Mouse (Mus musculus) urinary bladder, postnatal 36 days (tissue): Measurements from ENCODE around the gene Rarg.

ENCODE experiments used
- DNase-seq, 2 experiments: peaks; one replicate each; pipeline ENCODE4 v3.0.0; 2022; ENCODE audit warnings: low spot score in 2 of 2, mixed read lengths in 1 of 2

Gene Rarg

GRCm38 (mm10) chr15:102204674-102205505 lies 52.4 kb downstream of the Rarg start, which contains the start of gene Csad:
Gene Csad, minus strand, starts transcription at chr15:102204724.
- no peak for DNase-seq

DNA sequence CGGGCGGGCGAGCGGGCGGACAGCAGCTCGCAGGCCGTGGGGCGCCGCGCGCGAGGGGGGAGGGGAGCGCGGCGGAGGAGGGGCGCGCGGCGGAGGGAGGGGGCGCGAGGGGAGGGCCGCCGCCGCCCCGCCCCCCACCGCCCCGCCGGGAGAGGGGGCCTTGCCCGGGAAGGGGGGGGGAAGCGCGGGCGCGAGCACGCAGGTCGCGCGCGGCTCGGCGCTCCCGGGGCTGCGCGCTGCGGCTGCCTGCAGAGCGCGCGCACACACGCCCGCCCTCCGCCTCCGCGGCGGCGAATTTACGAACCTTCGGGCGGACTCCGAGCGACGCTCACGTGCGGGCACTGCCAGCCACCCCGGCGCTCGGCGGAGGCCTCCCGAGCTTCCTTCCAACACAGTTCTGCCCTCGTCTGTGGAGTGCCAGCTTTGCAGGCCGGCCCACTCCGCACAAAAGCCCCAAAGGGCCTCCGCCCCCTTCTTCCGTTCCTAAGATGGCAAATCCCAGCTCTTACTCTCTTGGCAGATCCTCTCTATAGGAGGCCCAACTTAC lies 53.4 kb downstream of the Rarg start:
- peak; percentile 50 to 63 for DNase-seq

DNA sequence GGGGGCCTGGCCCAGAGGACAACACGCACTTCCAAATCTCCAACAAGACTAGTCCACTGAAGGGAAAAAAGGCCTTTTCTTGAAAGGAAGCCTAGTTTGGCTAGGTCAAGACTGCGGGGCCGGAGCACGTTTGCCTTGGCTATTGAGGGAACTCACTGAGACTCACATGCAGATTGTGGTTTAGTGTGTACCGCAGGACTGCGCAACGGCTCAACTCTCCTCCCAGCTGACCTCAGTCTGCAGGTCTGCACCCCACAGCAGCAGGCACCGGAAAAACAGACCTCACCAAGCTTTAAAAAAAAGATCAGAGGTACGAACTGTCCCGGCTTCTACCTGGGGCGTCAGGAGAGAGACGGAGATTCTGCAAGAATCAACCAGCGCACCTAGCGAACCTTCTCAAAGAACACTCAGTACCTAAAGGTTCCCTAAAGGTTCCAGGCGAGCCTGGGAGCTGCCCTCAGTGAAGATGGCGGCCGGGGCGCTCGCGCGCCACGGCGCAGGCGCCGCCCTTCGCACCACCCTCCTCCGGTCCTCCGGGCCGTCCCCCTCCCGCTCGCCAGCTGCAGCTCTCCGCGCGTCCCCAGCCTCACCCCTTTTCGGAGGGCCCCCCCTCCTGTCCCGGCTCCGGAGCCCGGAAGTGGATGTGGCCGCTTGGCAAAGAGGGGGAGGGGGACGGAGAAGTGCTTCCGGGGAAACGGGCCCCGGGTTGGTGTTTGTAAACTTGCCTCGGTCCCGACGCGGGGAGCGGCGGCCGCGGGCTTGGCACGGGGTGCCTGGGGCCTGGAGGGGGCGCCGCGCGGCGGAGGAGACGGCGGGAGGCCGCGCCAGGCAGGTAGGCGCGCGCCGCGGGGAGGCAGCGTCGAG lies 54.1 kb downstream of the Rarg start, which contains the start of gene Zfp740:
Gene Zfp740 (plus strand): TSS at position 279 of the 864 bp plus-strand sequence.
- DNase-seq, result peak; percentile 89 to 95

- DNase-seq, result peak in 1 of 2 experiments; percentile 39
These were observed 58.5 kb downstream of the Rarg start for GRCm38 (mm10) chr15:102198841-102199240.

DNA sequence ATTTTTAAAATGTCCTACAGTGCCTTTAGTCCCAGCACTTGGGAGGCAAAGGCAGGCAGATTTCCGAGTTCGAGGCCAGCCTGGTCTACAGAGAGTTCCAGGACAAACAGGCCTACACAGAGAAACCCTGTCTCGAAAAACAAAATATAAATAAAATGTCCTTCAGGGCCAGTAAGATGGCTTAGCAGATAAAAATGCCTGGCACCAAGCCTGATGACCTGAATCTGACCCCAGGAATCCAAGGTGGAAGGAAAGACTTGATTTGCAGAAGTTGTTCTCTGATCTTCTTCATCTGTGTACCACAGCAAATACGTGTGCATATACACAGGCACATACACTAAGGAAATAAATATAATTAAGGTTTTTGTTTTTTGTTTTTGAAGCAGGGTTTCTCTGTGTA lies 61.9 kb downstream of the Rarg start:
- DNase-seq, result no peak

GRCm38 (mm10) chr15:102194439-102194838 lies 62.9 kb downstream of the Rarg start:
- DNase-seq, result no peak

DNA sequence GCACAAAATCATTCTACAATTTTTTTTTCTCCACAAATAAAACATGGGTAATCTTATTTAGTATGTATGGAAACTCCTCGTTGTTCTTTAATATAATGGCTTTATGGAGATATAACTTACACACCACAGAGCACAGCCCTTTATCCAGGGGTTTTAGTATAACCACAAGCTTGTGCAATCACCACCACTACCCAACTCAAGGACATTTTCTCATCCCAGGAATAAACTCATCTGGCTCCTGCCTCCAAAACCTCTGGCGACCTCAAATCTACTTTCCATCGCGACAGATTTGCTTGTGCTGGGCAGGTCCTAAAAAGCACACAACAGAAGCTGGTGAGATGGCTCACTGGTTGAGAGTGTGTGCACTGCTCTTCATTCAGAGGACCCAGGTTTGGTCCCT lies 63.7 kb downstream of the Rarg start:
- no peak for DNase-seq

DNA sequence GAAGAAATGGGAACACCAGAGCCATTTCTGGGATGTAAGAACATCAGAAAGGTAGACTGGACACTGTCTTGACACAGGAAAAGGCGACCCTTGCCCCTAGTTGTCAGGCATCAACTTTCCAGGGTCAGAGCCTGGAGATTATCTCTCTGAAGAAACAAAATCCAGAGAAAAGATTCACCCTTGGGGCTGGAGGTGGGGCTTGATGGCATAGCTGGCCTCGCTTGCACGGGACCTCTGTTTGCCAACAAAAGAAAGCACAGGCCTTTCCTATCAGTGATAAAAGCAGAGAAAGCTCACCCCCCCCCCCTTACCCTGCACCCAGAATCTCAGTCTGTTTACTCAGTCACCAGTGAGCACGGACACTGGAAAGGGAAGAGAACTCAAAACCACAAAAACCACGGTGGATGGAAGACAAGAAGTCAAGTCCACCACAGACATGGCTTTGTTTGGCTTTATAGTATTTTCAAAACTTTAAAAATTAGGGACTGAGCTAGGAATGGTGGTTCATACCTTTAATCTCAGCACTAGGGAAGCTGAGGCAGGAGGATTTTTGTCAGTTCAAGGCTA lies 64.4 kb downstream of the Rarg start:
- no peak for DNase-seq

GRCm38 (mm10) chr15:102192271-102192812 lies 65.0 kb downstream of the Rarg start:
- DNase-seq, result no peak

GRCm38 (mm10) chr15:102191699-102192098 lies 65.6 kb downstream of the Rarg start:
- no peak for DNase-seq

GRCm38 (mm10) chr15:102188883-102189282 lies 68.4 kb downstream of the Rarg start:
- no peak for DNase-seq

DNA sequence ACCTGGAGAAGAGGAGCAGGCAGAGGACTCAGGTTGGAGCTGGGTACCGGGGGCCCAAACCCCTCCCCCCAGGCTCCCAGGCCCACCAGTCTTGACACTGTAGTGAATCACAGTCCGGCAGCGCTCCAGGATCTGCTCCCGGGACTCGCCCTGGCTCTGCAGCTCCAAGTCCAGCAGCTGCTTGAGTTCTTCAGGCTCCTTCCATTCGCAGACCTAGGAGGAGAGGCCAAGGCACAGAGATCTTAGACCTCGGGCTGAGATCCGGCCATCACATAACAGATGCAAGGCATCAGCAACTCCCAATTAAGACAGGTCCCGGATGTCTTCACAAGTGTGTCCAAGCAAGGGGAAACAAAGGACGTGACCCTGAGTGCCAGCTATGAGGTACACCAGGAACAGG lies 69.2 kb downstream of the Rarg start:
- DNase-seq, result peak in 1 of 2 experiments; percentile 49

DNA sequence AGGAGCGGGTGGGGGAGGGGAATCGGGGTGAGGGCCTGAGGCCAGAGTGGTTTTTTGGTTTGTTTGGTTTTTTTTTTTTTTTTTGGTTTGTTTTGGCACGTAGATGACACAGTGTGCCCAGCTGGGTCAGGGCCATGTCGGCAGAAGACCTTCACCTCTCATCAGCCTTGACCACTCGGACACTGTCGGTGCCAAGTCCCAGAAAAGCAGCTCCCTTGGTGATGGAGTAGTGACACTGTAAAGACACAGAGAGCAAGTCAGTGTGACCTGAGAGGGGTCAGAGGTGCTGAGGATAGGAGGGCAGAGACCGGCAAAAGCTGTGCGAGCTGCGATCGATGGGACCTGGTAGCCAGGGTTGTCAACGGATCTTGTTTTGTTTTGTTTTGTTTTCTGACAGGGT lies 71.1 kb downstream of the Rarg start:
- DNase-seq, result no peak
